Mouse (Mus musculus): ENCODE results near the gene Fto.

Fto gene

DNA sequence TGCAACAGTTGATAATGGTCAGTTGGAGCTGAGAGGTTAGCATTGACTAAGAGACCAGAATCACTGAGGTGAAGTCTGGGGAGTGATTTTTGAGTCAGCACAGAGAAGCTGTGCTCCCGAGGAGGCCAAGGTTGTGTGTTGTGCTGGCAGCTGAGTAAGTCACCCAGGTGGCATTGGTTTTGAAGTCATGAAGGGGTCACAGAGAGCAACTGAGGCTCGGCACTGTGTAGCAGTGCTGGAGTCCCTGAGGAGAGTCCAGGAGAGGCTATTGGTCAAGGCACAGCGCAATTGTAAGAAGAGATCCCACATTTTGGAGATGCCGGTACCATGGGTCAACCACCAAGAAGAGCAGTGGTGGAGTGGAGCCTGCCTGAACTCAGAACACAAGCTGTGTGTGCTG, 11.6 kb downstream of the Fto start:
- DNase-seq: no peak

DNA sequence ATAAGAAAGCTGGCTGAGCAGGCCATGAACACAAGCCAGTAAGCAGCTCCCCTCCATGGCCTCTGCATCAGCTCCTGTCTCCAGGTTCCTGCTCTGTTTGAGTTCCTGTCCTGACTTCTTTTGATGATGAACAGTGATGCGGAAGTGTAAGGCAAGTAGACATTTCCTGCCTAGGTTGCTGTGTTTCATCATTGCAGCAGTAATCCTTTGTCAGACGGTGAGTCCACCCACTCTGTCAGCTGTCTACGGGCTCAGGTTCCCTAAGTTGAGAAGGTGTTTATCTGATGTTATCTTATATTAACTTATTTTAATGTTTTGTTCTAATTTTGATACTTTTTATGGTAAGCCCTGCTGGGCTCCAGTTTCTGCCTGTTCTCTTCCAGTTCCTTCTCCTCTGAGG, 12.7 kb downstream of the Fto start:
- no peak for DNase-seq

DNA sequence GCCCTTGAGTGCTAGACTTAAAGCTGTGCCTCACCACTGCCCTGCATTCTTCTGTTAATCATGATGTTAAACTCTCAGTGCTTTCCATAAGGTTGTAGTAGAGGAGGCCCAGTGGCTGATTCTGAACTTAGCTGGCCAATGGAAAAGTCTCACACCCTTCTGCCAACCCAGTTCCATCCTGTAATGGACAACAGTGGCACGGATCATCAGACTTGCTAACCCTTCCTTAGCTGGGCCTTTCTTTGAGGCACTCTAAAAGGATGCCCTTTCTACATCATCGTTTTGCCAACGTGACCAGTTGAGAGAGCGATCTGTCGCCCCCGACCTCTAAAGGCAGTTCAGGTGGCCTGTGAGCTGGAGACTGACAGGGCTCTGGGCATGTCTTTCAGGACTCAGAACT, 13.6 kb downstream of the Fto start:
- no peak for DNase-seq

DNA sequence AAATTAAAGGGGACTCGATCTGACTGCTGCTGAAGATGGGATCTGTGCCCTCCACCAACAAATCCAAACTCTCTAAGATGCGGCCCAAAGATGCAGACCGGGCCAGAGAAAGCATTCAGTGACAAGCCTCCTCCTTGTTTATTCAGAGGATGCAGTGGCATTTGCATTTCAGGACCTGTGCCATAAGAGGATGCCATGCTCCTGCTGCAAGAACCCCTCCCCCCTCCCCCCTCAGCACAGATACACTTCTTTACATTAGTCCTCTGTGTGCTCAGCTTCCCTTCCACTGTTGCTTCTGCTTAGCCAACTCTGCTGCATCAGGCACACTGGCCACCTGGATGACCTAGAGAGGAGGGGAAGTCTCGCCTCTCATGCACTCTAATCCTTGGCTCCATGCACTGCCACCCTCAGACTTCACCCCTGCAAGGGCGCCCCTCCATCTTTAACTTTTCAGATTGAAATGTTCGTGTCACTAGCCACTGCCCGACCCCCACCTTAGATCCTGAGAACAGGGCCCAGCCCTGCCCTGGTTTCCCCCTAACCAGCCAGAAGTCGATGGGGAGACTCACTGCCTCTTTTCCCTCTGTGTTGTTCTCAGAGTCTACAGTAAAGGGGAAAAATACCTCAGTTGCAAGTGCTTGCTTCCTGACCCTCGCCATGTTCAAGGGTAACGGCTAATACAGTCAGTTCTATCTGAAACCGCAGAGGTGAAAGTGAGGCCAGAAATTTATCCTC, 14.3 kb downstream of the Fto start:
- no peak for DNase-seq

DNA sequence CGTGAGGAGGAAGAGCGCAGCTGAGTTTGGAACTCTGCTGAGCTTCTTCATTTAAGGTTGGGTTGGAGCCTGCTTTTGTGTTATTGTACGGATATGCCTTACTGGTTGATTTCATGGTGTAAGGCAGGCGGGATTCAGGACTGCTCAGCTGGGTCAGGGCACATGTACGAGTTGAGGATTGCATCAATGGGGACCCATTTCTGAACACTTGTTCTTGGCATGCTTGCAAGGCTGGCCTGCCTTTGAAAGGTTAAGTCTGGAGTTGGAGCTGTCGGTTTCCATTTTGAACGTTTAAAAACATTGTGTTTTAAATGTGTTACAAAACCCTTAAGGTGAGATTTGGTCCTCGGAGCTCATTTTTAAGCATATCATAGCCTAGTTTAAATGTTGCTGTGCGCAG, 15.7 kb downstream of the Fto start:
- DNase-seq: no peak

DNA sequence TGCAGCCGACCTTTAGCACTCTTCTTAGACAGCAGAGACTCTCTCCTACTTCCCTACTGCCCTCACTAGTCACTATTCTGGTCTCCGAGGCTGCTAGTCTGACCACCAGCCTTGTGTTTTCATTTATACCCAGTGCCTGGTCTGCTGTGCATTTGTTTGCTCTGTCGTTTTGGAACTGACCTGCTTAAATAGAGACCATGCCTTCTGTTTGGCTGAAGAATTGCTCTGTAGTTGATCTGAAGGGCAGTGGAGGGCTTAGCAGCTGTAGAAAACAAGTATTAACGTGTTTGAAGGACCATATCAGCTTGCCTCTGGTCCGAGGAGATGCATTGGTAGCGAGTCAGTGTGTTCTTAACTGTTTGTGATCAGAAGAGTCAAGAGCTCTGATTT, 16.1 kb downstream of the Fto start:
- no peak for DNase-seq

DNA sequence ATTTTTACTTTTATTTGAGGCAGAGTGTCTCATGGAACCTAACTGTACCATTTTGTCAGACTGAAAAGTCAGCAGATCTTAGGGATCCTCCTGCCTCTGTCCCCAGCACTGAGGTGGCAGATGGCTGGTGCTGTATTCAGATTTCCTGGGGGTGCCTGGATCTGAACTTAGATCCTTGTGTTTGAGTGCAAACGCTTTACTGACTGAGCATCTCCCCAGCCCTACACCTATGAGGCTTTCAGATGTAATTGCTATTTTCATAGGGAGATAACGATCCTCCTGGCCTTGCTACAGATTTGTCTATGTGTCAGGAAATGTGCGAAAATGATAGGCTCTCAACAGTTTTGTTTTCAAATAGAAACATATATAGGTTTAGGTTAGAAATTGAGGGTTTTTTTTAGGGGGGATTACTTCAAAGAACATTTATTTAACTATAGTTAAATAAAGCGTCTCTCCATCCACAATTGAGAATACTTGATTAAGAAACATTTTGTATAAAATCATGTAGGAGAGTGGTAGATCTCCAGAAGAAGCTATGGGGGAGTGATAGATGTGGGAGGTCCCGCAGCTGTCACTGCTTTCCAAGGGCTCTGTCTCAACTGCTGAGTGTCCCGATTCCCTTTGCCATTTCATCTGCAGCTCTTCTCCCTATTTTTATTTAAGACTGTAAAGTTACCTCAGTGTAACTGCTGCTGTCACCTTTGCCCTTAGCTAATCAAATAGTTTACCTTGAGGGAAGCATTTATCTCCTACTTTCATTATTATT, 25.2 kb downstream of the Fto start:
- DNase-seq: no peak

DNA sequence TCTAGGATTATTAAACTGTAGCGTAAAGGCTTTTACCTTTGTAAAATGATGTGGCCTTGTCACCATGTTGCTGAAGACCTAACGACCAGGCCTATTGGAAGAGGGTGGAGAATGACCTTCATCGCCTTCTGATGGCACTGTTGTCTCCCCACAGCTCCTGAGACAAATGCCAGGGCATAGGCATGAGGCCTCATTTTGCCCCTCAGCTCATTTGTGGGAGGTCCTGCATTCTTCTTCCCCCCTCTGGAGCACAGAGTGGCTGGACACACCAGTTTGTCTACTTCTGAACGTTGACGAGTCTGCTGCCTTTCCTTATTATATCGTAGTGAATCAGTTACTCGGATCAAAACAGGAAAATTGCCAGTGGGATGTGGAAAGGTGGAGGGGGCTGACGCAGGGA, 26.3 kb downstream of the Fto start:
- DNase-seq: no peak

DNA sequence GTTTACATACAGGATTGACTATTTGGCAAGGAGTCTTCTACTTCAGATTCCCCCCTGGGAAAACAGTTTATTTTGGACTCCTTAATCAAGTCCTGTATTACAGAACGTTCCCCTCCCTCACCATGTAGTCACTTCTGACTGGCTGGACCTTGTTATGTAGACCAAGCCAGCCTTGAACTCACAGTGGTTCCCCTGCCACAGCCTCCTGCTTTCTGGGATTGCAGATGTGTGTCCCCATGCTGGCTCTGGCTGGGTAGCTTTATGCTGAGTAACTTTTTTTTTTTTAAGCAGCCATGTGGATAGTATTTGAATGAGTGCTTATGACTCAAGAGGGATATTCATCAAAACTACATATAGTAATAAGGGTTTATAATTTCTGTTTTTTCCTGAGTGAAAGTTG, 27.4 kb downstream of the Fto start:
- DNase-seq: no peak

DNA sequence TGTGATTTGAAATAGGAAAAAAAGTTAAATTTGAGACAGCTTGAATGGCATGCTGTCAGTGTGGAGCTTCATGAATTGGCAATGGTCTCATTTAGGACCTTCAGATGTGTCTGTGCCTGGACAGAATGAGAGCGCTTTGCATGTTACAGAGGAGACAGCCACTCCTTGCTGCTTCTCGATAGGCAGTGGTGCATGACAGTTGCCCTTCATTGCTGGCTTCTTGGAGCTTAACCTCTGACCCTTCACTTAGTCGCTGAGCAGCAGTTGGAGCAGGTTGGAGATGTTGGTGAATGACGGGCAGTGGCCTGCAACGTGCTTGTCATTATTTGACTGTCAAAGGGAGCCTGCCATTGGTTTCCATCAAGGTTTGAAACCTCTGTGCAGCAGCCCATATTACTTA, 28.9 kb downstream of the Fto start:
- DNase-seq: no peak

DNA sequence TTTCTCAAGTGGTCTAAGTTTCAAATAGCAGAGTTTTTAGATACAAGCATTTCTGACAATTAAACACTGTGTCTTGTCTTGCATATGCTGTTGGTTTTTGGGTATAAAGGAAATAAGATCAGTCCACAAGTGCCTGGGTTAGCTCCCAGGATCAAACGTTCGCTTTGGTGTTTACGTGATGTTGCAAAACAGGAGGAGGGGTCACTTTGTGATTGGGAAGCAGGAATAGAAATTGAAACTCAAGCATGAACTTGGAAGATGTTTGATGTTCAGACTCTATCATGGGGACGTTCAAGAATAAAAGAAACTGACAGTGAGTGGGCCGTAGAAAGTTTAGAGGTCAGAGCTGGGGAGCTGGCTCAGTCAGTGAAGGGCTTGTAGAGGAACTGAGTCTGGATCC, 29.5 kb downstream of the Fto start:
- DNase-seq: no peak

DNA sequence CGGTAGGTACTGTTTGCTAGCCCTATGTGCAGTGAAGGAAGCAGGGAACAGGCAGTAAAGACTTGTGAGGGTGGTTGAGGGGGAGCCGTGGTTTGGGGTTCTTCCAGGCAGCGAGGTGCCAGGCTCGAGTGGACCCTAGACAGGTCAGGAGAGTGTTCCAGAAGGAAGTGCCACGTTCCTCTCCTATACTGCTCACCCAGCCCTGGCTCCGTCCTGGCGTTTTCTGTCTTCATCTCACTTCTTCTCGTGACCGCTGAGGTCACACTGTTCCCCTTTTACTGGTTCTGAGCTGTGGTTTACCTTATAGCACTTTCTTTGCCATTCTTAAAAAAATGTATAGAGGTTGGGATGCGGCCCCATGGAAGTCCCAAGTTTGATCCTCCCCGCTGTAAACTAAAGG, 31.3 kb downstream of the Fto start:
- DNase-seq: no peak

DNA sequence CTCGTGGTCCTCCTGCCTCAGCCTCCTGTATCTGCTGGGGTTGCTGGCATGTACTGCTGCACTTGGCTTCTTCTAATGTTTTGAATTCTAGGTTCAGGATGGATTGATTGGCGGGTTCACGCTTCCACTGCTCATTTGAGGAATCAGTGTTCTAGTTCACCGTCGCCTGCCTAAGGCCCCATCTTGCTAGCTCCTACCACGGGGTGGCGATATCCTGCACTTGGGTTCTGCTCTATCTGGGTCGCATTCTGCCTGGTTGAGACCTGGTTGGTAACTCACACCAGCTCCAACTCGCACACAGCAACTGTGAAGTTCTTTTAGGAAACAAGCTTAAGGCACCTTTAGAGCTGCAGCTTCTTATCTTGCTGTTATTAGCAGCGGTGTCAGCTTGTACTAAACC, 33.8 kb downstream of the Fto start:
- no peak for DNase-seq

DNA sequence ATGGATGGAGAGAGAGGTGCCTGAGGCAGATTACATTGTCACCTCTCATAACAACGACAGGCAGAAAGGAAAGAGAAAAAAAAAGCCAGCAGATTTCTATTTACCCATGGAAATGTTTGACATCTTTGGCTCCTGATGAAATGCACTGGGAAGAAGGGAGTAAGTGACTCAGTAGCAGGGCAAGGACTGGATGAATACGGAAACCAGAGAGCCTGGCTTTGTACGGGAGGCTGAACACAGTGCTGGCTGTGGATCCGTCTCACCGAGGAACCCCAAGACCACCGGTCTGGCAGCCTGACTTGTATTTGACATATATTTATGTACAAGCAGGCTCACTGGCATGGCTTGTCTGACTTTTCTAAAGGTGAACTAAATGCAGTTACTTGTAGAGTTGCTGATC, 34.3 kb downstream of the Fto start:
- DNase-seq: no peak

DNA sequence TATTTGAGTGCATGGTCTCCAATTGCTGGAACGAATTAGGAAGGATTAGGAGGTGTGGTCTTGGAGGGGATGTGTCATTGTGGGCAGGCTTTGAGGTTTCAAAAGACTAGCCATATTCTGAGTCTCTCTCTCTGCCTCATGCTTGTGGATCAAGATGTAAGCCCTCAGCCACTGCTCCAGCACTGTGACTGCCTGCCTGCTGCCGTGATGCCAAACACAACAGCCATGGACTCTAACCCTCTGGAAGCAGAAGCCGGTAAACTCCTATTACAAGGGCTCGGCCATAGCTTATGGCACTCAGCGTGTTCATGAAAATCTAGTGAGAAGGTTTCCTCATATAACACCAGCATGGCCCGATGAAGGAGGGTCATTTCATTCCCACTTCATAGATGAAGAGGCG, 36.5 kb downstream of the Fto start:
- no peak for DNase-seq

DNA sequence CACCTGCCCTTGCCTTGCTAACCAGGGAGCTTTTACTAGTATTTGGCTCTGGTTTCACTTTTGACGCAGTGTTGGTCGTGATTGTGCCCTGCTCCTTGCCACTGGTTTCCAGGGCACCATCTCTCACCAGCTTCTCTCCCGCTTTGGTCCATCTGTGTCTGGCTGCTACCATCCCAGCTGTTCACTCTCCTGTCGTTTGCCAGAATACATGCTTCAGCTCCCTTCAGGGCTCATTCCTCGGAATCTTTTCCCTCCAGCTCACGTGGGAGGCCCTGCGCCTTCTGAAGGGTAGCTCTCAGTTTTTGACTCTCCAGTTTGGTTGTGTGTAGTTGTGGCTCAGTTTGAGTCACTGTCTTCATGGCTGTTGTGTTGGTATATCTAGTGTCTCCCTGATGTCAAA, 37.3 kb downstream of the Fto start:
- no peak for DNase-seq

DNA sequence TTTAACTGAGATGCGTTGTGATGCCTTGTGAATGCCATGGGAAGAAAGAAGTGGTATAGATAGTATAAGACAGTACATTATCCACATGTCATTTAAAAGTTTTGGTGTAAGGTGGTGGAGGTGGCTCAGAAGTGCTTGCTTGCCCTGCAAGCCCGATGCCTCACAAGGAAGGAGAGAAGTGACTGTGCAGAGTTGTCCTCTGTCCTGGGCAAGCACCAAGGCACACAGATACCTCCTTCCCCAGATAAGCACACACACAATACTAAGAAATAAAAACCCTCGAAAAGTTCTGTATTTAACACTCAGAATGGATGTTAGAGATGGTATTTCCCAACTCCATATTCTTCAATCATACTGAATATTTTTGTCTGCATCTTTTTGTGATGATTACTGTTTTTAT, 39.3 kb downstream of the Fto start:
- DNase-seq: no peak

DNA sequence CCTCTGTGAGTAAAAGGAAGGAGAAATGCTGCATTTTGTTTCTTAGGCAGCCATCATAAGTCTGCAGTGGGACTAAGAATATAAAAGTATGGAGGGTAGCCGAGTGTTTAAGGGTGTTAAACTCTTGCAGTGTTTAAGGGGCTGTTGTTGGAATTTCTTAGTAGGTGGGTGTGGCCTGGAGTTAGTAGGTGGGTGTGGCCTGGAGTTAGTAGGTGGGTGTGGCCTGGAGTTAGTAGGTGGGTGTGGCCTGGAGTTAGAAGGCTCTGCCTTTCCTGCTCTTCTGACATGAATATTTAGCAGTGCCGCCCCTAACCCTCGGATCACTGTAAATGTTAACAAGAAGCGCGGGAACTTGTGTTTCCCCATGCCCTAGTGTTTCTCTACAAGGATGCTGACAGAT, 39.7 kb downstream of the Fto start:
- no peak for DNase-seq

DNA sequence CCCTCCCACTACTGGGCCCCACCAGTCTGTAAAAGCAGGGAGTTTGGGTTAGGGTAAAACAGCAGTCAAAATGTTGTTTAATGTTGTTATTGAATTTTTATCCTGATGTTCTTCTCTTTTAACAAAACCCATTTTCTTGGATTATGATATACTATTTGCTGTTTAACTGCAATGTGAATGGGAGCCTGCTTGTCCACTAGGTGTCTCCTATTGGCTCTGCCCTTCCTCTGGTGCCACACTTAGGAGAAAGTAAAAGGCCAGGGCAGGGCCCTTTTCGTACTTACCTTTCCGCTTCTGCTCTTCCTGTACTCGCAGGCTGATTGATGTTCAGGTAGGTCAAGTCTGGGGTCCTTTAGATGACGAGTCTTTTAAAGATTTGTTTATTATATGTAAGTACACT, 40.6 kb downstream of the Fto start:
- DNase-seq: no peak

DNA sequence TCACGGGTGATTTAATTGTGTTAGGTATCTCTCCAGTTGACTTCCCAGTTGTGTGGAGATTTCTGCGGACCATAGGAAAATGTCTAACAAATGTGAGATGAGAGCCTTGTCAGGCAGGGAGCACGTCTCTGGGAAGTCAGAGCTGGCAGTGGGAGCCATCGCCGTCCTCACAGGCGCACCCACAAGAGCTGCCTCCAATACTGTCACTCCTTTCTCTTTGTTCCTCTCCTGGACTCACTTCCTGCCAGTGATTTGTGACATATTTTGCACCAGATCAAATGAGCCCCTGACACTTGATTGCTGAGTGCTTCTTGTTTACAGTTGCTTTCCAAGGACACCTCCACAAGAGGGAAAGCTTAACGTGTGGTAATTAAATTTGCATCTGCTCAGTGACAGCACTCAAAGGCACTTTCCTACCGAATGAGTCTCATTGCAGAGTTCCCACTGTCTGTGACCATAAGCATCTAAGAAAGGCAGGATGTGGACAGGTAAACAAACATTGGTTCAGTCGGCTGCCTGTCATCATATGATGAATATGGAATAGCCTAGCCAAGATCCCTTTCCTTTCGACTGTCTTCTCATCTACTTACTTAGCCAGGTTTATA, 42.1 kb downstream of the Fto start:
- DNase-seq: no peak

DNA sequence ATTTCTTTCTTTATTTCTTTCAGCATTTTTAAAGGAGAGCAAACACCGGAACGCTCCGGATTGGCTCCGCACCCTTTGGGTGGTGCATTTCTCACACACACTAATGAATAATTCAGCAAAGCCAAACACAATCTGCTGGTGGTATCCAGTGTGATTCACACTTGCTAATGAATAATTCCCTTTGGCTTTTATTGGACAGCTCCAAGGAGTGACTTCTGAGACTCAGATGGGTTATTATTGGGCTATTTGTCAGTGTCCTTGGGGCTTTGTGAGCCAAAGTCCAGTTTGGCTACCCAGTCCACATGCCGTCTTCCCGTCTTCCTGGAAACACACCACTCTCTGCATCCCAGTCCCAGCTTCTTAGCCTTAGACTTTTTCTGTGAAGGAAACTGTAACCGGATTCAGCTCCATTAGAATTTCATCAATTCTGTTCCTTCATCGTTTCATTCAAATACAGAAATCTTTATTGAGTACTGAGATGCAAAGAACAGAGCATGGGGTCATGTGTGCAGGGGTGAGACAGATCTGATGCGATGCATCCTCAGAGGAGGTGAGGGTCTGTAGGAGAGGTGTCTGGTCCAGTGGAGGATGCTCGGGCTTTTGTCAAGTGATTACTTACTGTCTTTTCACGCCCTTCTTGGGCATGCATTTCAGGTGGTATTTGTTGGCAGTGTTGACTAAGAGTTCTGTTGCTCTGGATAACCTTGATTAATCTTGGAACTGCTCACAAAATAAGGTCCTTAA, 42.8 kb downstream of the Fto start:
- no peak for DNase-seq

DNA sequence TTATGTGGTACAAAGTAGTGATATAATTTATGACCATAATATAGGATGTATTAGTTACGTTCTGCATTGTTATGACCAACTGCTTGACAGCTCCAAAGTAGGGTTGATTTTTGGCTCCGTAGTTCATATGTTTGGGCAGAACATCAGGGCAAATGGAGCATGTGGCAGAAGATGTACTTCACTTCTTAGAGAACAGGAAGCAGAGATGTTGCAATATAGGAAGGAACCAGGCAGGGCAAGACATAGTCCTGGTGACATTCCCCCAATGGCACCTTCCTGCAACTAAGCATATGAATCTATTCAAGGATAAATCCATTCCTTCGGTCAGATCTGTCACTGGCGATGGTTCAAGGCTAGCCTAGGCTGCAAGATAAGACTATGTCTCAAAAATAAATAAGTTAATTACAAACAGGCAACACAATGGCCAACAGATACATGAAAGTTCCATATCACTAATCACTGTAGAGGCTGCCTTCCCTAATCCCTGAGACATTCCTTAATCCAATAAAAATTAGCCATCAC, 44.2 kb downstream of the Fto start:
- DNase-seq: no peak

DNA sequence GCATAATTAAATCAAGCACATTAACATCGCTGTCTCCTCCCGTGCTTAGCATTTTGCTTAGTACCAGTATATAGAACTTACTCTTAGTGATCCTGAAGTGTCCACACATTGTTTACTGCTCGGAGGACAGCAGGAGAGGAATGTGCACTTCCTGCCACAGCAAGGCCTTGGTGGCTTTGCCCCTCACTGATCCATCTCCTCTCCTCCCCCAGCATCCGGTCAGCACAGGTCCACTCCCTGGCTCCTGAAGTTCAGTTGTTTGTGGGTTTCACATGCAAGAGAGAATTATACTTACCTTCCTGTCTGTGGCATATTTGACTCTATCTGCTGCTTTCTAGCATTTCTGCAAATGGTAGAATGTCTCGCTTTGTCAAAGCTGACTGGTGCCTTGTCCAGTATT, 44.7 kb downstream of the Fto start:
- no peak for DNase-seq

DNA sequence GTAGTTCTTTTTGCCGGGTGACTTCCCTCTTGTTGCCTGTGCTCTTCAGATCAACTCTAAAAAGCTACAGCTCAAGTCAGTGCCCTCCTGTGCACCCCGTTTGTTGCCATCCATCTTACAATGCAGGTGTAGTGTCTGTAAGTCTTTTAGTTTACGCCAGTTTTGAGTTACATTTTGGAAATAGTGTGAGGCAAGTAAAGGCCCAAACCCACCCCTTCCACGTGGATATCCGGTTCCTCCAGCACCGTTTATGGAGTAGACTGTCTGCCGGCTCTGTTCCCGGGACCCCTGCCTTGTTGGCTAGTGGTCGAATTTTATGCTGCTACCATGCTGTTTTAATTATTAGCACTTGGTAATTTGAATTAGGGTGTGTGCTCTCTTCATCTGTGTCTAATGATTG, 46.2 kb downstream of the Fto start:
- DNase-seq: no peak
